Mouse (Mus musculus): Measurements from ENCODE around the gene 6030468B19Rik. TPM values are rescaled to one million over a fixed set of nuclear protein-coding genes. Genes with fewer than 3 reads are reported as not detected.
"Not testable (repeated sequence)": the region's sequence is repeated elsewhere in the genome, so short reads cannot be mapped to it uniquely, and the experiment has no call there.

Gene 6030468B19Rik
- total RNA-seq, 2 experiments from 2014 or later, result 12.7 to 16.1 TPM

DNA sequence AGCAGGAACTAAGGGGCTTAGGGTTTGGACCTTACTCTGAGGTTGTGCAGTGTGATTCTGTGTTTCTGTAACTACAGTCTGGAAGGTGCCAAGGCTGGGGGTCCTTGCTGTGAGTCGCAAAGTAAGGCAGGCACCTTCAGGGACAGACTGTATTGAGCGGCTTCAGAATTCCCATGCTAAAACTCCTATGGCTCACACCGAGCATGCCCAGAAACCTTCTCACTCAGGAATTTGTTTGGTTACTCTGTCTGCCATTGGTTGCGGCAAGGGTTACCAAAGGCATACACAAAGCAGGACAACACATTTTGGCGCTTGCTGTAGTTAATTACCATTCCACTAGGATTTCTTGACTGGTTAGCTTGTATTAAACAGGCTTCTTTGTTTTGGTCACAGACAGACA lies 28.7 kb downstream of the 6030468B19Rik start:
- ATAC-seq (replicated peaks; ENCODE audit: low FRiP score, poor library complexity, severe bottlenecking), result no peak

- no peak for ATAC-seq (replicated peaks; ENCODE audit: low FRiP score, poor library complexity, severe bottlenecking)
Measured at GRCm38 (mm10) chr11:117826916-117827315, 29.5 kb downstream of the 6030468B19Rik start.

DNA sequence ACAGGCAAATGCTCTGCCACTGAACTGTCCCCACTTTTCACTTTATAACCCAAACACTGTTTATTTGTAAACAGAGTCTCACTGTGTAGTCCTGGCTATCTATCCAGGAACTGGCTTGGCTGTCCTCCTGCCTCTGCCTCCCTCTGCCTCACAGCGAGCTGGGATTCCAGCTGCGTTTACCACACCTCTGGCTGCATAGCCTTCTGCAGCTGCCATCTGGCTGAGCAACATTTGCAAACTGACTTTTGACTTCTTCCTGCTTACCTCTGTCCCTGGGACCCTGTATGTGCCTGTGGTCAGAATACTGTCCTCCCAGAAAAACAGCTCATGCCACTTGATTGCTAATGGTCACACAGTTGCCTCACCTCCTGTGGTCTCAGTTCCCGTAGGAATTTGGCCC lies 29.9 kb downstream of the 6030468B19Rik start:
- no peak for ATAC-seq (replicated peaks; ENCODE audit: low FRiP score, poor library complexity, severe bottlenecking)

DNA sequence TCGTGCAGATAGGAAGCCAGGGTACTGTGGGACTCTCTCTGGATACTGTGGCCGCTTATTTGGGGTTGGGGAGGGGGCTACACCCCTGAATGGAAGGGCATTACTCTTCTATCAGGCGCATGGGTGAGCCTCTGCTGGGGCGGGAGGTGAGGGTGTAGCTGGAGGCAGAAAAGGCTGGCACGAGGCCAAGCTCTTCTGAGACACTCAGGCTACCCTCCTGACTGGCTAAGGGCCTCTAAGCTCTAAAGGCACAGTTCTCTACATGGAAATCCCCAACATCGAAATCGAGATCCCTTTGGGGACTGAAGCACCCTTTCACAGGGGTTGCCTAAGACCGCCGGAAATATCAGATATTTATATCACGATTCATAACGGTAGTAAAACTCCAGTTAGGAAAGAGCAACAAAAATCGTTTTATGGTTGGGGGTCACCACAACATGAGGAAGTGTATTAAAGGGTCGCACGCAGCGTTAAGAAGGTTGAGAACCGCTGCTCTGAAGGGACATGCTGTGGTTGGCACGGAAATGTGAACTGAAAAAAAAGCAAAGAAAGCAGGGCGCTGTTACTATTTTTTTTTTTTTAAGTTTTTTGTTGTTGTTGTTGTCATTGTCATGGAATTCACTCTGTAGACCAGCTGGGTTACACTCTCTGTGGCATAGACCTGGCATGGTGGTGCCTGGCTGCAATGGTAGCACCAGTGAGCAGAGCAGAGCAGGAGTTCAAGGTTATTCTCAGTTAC lies 30.9 kb downstream of the 6030468B19Rik start:
- 0 out of 2 replicates have a peak, but pooled peaks have one; percentile 12 for ATAC-seq (replicated peaks; ENCODE audit: low FRiP score, poor library complexity, severe bottlenecking)

DNA sequence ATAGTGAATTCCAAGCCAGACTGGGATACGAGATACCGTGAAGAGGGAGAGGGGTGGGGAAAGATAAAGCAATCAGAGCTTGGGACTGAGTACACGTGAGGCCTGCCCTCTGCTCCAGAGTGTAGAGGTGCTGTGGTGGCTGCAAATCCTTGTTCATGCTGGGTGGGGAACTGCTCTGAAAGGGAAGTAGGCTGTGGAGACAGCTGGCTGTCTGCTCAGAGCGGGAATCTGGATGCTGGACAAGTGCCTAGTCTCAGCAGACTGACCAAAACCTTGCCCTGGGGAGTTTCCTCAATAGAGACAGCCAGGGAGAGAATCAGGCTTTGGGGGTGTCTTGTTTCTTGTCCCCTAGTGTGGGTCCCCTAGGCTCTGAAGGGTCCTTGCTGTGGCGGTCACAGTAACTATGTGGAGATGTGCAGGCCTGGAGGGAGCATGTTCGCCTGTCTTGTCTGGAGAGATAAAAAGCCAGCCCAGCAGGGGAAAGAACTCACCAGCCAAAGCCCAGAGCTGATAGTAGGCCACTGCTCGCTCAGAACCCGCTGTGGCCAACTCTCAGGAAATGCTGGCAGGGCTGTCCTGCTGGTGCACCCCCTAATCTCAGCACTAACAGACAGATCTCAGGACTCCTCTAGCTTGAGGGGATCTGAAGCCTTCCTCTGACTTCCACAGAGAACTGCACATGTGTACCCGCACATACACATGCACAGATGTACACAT lies 31.6 kb downstream of the 6030468B19Rik start:
- ATAC-seq (replicated peaks; ENCODE audit: low FRiP score, poor library complexity, severe bottlenecking), result peak; percentile 16

- no peak for ATAC-seq (replicated peaks; ENCODE audit: low FRiP score, poor library complexity, severe bottlenecking)
Measured at GRCm38 (mm10) chr11:117829671-117830215, 32.3 kb downstream of the 6030468B19Rik start.

GRCm38 (mm10) chr11:117830401-117830800 lies 32.9 kb downstream of the 6030468B19Rik start:
- ATAC-seq (replicated peaks; ENCODE audit: low FRiP score, poor library complexity, severe bottlenecking), result peak; percentile 40

- ATAC-seq (replicated peaks; ENCODE audit: low FRiP score, poor library complexity, severe bottlenecking), result peak; percentile 61
Measured at GRCm38 (mm10) chr11:117832086-117832969, 34.9 kb downstream of the 6030468B19Rik start.

- ATAC-seq (replicated peaks; ENCODE audit: low FRiP score, poor library complexity, severe bottlenecking), result not testable (repeated sequence)
Measured at GRCm38 (mm10) chr11:117833509-117833908, 36.0 kb downstream of the 6030468B19Rik start.

DNA sequence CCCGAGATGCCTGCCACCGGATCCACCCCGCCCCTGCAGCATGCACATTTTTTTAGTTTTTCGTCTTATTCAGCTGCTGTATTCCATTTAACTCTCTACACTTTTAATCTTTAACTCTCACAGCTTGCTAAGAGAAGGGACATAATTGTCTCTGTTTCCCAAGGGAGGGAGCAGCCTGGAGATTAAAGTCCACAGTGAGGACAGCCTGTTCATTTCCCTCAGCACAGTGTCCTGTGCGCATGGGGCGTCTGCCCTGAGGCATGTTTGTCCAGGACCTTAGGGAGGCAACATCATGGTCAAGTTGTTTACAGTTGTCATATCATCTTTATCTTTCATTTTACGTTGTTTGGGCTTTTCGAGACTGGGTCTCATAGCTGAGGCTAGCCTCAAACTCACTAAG lies 36.6 kb downstream of the 6030468B19Rik start:
- no peak for ATAC-seq (replicated peaks; ENCODE audit: low FRiP score, poor library complexity, severe bottlenecking)

DNA sequence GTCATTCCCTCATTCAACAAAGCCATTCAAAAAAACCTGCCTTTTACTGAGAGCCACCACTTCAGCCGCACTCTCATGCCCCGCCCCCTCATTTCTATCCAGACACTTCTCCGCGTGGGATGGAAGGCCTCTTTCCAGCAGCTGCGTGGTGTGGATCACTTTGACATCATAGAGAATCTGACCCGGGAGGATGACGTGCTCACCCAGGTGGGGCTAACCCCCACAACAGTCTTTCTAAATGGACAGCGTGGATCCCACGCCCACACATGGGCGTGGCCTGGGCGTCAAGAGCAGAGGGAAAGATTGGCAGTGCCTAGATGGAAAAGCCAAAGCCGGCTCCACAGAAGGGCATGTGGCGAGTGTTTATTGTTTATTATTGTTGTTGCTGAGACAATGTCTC lies 38.8 kb downstream of the 6030468B19Rik start:
- ATAC-seq (replicated peaks; ENCODE audit: low FRiP score, poor library complexity, severe bottlenecking), result peak; percentile 43

GRCm38 (mm10) chr11:117838572-117838971 lies 41.1 kb downstream of the 6030468B19Rik start:
- peak; percentile 84 for ATAC-seq (replicated peaks; ENCODE audit: low FRiP score, poor library complexity, severe bottlenecking)

DNA sequence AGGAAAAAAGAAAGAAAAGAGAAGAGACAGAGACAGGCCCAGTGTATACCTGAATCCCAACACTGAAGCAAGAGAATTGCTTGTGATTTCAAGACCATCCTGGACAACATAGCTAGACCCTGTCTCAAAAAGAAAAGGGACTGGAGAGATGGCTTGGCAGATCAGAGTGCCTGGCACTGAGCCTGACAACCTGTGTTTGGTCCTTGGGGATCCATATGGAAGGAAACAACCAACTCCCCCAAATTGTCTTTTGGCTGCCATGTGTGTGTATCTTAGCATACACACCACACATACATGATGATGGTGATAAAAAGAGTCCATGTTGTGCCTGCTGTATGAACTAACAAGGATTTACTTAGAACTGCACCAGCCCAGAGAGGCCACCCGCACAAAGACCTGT lies 41.6 kb downstream of the 6030468B19Rik start:
- peak; percentile 18 for ATAC-seq (replicated peaks; ENCODE audit: low FRiP score, poor library complexity, severe bottlenecking)

- ATAC-seq (replicated peaks; ENCODE audit: low FRiP score, poor library complexity, severe bottlenecking), result no peak
Measured at GRCm38 (mm10) chr11:117840910-117841309, 43.5 kb downstream of the 6030468B19Rik start.

GRCm38 (mm10) chr11:117843434-117843833 lies 46.0 kb downstream of the 6030468B19Rik start:
- no peak for ATAC-seq (replicated peaks; ENCODE audit: low FRiP score, poor library complexity, severe bottlenecking)

- ATAC-seq (replicated peaks; ENCODE audit: low FRiP score, poor library complexity, severe bottlenecking), result no peak
Measured at GRCm38 (mm10) chr11:117844997-117845396, 47.5 kb downstream of the 6030468B19Rik start.

DNA sequence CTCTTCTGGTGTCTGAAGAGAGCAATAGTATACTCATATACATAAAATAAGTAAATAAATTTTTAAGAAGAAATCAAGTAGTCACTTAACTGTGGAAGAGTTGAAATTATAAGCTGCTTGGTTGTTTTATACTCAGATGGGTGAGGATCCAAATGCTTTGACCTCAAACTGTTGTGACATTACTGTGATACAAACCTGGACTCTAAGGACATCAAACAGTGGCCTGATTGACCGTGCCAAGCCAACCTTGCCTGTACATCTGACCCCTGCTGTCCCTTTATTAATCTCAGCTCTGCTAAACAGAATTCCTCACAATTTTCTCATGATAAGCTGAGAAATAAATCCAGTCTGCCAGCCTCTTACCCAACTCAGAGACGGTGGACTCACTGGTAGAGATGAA lies 48.2 kb downstream of the 6030468B19Rik start:
- no peak for ATAC-seq (replicated peaks; ENCODE audit: low FRiP score, poor library complexity, severe bottlenecking)

GRCm38 (mm10) chr11:117846640-117847039 lies 49.2 kb downstream of the 6030468B19Rik start:
- ATAC-seq (replicated peaks; ENCODE audit: low FRiP score, poor library complexity, severe bottlenecking), result peak; percentile 29; the same call in 1 of the 2 replicates

GRCm38 (mm10) chr11:117847593-117848215 lies 50.2 kb downstream of the 6030468B19Rik start:
- ATAC-seq (replicated peaks; ENCODE audit: low FRiP score, poor library complexity, severe bottlenecking), result no peak
